Mouse (Mus musculus): ENCODE measurements around the gene Sp9.

Sp9 gene

GRCm38 (mm10) chr2:73275261-73276040, 3.7 kb downstream of the Sp9 start:
- no peak for DNase-seq

GRCm38 (mm10) chr2:73276141-73276571, 4.4 kb downstream of the Sp9 start:
- no peak for DNase-seq

GRCm38 (mm10) chr2:73277021-73277708, 5.4 kb downstream of the Sp9 start:
- peak; percentile 6 to 32 for DNase-seq

GRCm38 (mm10) chr2:73277709-73278075, 6.0 kb downstream of the Sp9 start:
- peak; percentile 9 to 25 for DNase-seq

GRCm38 (mm10) chr2:73278131-73278854, 6.6 kb downstream of the Sp9 start:
- peak; percentile 71 to 87 for DNase-seq

GRCm38 (mm10) chr2:73278869-73279268, 7.1 kb downstream of the Sp9 start:
- DNase-seq = peak in 1 of 2 experiments; percentile 17

GRCm38 (mm10) chr2:73279271-73280038, 7.7 kb downstream of the Sp9 start:
- no peak for DNase-seq

- DNase-seq = peak; percentile 6 to 12
Observed at GRCm38 (mm10) chr2:73280356-73281047, 8.8 kb downstream of the Sp9 start.

GRCm38 (mm10) chr2:73281048-73281661, 9.4 kb downstream of the Sp9 start:
- peak in 1 of 2 experiments; percentile 7 for DNase-seq

GRCm38 (mm10) chr2:73281707-73282106, 10.0 kb downstream of the Sp9 start:
- DNase-seq = no peak

GRCm38 (mm10) chr2:73285630-73286029, 13.9 kb downstream of the Sp9 start:
- no peak for DNase-seq

- no peak for DNase-seq
Observed at GRCm38 (mm10) chr2:73291130-73291529, 19.4 kb downstream of the Sp9 start.

GRCm38 (mm10) chr2:73295023-73295422, 23.3 kb downstream of the Sp9 start:
- DNase-seq = no peak

- no peak for DNase-seq
Observed at GRCm38 (mm10) chr2:73298154-73298553, 26.4 kb downstream of the Sp9 start.

GRCm38 (mm10) chr2:73298841-73299240, 27.1 kb downstream of the Sp9 start:
- no peak for DNase-seq

GRCm38 (mm10) chr2:73301979-73302378, 30.3 kb downstream of the Sp9 start:
- no peak for DNase-seq

- DNase-seq = no peak
Observed at GRCm38 (mm10) chr2:73302722-73303121, 31.0 kb downstream of the Sp9 start.

- no peak for DNase-seq
Observed at GRCm38 (mm10) chr2:73304506-73304905, 32.8 kb downstream of the Sp9 start.

- no peak for DNase-seq
Observed at GRCm38 (mm10) chr2:73306006-73306405, 34.3 kb downstream of the Sp9 start.

GRCm38 (mm10) chr2:73312152-73313116, 40.7 kb downstream of the Sp9 start, which contains the start of the genes Scrn3 and Cir1:
TSS of gene Scrn3 (plus strand) at chr2:73312601.
TSS of gene Cir1 (minus strand) at chr2:73312701.
- peak; percentile 89 to 90 for DNase-seq

Measured in spleen, adult 18-20 months (tissue).